Mouse (Mus musculus) embryonic facial prominence, embryonic 13.5 days (tissue): ENCODE measurements around the gene Gm5622. TPM values are rescaled to one million over a fixed set of nuclear protein-coding genes. Genes with fewer than 3 reads are reported as not detected.
"Not testable (repeated sequence)": the region's sequence is repeated elsewhere in the genome, so short reads cannot be mapped to it uniquely, and the experiment has no call there.

Experiments used
- ATAC-seq: fragments of 200-750 bp; cut with Nextera tagmentation; 2 replicates; pipeline ENCODE4 v1.8.0; 2017; ENCODE audit warnings: low read depth; ENCODE audit not compliant: insufficient number of reproducible peaks, insufficient read depth, low FRiP score, low TSS enrichment
- H3K27ac ChIP-seq: fragments of 300-500 bp; sonication (generic); 2 replicates; pipeline ENCODE4 v1.5.1; 2015; ENCODE audit warnings: moderate library complexity, mild to moderate bottlenecking, inconsistent platforms
- H3K27me3 ChIP-seq: fragments of 300-500 bp; sonication (generic); 2 replicates; pipeline ENCODE4 v1.6.1; 2015; ENCODE audit warnings: mild to moderate bottlenecking, inconsistent platforms
- H3K36me3 ChIP-seq: fragments of 300-500 bp; sonication (generic); 2 replicates; pipeline ENCODE4 v1.6.1; 2015; ENCODE audit warnings: mild to moderate bottlenecking, inconsistent platforms
- H3K4me1 ChIP-seq: fragments of 300-500 bp; sonication (generic); 2 replicates; pipeline ENCODE4 v1.6.1; 2015; ENCODE audit warnings: inconsistent platforms
- H3K4me2 ChIP-seq: fragments of 300-500 bp; sonication (generic); 2 replicates; pipeline ENCODE4 v1.6.1; 2015; ENCODE audit warnings: moderate library complexity, mild to moderate bottlenecking, inconsistent platforms
- H3K4me3 ChIP-seq: fragments of 300-500 bp; sonication (generic); 2 replicates; pipeline ENCODE4 v1.5.1; 2015; ENCODE audit warnings: mild to moderate bottlenecking, inconsistent platforms
- H3K9ac ChIP-seq: fragments of 300-500 bp; sonication (generic); 2 replicates; pipeline ENCODE4 v1.6.1; 2015; ENCODE audit warnings: mild to moderate bottlenecking, inconsistent platforms
- H3K9me3 ChIP-seq: fragments of 300-500 bp; sonication (generic); 2 replicates; pipeline ENCODE4 v1.6.1; 2016; ENCODE audit warnings: inconsistent platforms
- WGBS: fragments of 180-500 bp; shearing (Covaris S2); methylation state at CpG from one replicate; pipeline ENCODE4 v1.1.7; 2015; ENCODE audit warnings: mixed read lengths; 5-methylcytosine and 5-hydroxymethylcytosine counted together
- polyA plus RNA-seq: library from polyadenylated mRNA; unstranded; fragments of >200 nt; fragmentation: Nextera tagmentation; extraction: Ambion mirVana; gene quantifications from 2 replicates; pipeline ENCODE4 v1.2.1, GENCODE M21; 2015

Gm5622 gene
- polyA plus RNA-seq = not detected in 2 replicates

DNA sequence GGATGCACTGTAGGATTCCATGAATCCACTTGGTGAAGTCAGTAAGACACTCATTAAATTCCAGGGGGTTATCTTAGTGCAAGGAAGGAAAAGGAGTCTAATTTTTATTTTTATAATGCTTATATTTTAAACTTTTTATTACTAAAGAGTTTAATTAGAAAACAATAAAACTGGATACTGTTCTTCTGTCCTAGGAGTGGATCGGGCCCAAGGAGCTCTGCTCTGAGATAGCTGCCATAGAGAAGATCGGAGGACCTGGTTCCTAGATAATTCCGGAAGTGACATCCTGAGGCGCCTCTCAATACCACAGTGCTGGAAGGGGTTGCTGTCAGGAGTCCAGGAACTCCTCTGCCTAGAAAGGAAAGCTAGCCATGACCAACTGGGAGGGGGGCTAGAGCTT lies at the start of gene Gm5622:
Gm5622 (plus strand) TSS at position 301 of the 400 bp plus-strand sequence.
- Histone ChIP-seq H3K4me3 (no peak within 1 kb of the TSS), H3K27ac (no peak within 1 kb of the TSS), H3K9me3 (no peaks in the 10 kb centered on the region), H3K36me3 (no peaks in the 10 kb centered on the region), H3K4me1 (no peaks in the 10 kb centered on the region), H3K27me3 (no peaks in the 10 kb centered on the region), H3K4me2 (no peak within 1 kb of the TSS), H3K9ac (no peak within 1 kb of the TSS)
- no peak for ATAC-seq
- WGBS = 94% methylated on average over 4 of the region's 4 CpGs

DNA sequence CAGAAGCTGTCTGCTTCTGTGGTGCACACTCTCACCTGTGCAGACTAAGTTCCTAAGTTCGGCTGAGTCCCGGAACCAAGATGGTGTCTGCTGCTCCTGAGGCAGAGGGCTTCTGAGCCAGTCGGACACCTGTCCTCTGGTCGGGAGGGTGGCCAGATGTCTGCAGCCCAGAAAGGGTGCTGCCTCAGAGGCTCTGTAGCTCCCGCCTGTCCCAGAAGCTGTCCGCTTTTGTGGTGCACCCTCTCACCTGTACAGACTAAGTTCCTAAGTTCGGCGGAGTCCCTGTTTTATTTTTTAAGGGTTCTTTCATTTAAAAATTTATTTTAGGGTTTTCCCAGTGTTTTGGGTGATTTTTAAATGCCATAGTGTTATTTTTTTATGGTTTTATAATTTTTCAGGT lies 45.2 kb upstream of the Gm5622 start:
- Histone ChIP-seq H3K27ac (no peak overlapping the region), H3K4me2 (no peak overlapping the region), H3K36me3 (no peaks in the 10 kb centered on the region), H3K27me3 (no peaks in the 10 kb centered on the region), H3K9ac (no peak overlapping the region), H3K9me3 (no peaks in the 10 kb centered on the region), H3K4me3 (no peak overlapping the region), H3K4me1 (no peaks in the 10 kb centered on the region)
- WGBS = 94% methylated on average over 8 of the region's 8 CpGs
- no peak for ATAC-seq

DNA sequence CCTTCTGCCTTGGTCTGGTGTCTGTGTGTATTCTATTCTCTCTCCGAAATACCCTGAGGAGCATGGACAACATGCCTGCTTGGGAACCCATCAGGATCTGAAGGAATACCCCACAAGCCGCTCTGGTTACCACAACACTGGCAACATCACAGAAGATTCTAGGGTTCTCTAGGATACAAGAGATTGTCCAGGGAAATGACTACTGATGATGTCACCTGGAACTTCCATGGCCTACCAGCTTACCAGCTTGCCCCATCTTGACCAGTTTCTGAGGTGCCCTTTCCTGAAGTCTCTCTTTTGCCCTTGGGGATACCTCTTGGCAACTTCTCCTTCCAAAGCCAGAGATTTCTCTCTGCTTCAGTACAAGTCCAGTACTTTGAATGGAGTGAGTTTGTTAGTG lies 21.4 kb downstream of the Gm5622 start, which contains the start of gene Gm17175:
Gm17175 (minus strand) TSS at position 101 of the 400 bp plus-strand sequence.
- not testable (repeated sequence) for H3K9ac ChIP-seq, ATAC-seq, H3K4me3 ChIP-seq, H3K9me3 ChIP-seq, H3K4me1 ChIP-seq, H3K4me2 ChIP-seq, H3K27me3 ChIP-seq, H3K27ac ChIP-seq, H3K36me3 ChIP-seq
- WGBS = 92% methylated on average over 2 of the region's 2 CpGs

DNA sequence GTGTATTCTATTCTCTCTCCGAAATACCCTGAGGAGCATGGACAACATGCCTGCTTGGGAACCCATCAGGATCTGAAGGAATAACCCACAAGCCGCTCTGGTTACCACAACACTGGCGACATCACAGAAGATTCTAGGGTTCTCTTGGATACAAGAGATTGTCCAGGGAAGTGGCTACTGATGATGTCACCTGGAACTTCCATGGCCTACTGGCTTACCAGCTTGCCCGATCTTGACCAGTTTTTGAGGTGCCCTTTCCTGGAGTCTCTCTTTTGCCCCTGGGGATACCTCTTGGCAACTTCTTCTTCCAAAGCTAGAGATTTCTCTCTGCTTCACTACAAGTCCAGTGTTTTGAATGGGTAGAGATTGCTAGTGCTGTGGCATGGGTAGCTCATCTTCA lies 39.4 kb downstream of the Gm5622 start, which contains the start of gene Gm17174:
Gm17174 (minus strand) TSS at position 101 of the 400 bp plus-strand sequence.
- not testable (repeated sequence) for H3K27ac ChIP-seq, H3K9me3 ChIP-seq, H3K4me1 ChIP-seq, H3K27me3 ChIP-seq, H3K4me2 ChIP-seq, H3K9ac ChIP-seq, H3K36me3 ChIP-seq, ATAC-seq, H3K4me3 ChIP-seq
- 87% methylated on average over 4 of the region's 4 CpGs for WGBS

DNA sequence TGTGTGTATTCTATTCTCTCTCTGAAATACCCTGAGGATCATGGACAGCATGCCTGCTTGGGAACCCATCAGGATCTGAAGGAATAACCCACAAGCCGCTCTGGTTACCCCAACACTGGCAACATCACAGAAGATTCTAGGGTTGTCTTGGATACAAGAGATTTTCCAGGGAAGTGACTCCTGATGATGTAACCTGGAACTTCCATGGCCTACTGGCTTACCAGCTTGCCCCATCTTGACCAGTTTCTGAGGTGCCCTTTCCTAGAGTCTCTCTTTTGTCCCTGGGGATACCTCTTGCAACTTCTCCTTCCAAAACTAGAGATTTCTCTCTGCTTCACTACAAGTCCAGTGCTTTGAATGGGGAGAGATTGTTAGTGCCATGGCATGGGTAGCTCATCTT lies 58.6 kb downstream of the Gm5622 start, which contains the start of gene Gm17078:
Gm17078 (minus strand) TSS at position 101 of the 400 bp plus-strand sequence.
- no peak for ATAC-seq
- no peak within 1 kb of the TSS for H3K27ac ChIP-seq
- no peak within 1 kb of the TSS for H3K9ac ChIP-seq

GRCm38 (mm10) chr14:51632426-51632825 lies 79.8 kb downstream of the Gm5622 start:
- H3K27ac ChIP-seq, H3K4me2 ChIP-seq, ATAC-seq, H3K4me3 ChIP-seq, H3K36me3 ChIP-seq, H3K9ac ChIP-seq, H3K27me3 ChIP-seq, H3K4me1 ChIP-seq, H3K9me3 ChIP-seq: not testable (repeated sequence)
- 88% methylated on average over 1 of the region's 1 CpGs for WGBS

More for the DNA sequence above, 58.6 kb downstream of the Gm5622 start, which contains the start of gene Gm17078:
- Histone ChIP-seq H3K9me3 (no peaks in the 10 kb centered on the region), H3K4me2 (no peak within 1 kb of the TSS), H3K36me3 (no peaks in the 10 kb centered on the region), H3K4me1 (no peaks in the 10 kb centered on the region), H3K27me3 (no peaks in the 10 kb centered on the region), H3K4me3 (no peak within 1 kb of the TSS)
- 84% methylated on average over 1 of the region's 1 CpGs for whole genome bisulfite sequencing

DNA sequence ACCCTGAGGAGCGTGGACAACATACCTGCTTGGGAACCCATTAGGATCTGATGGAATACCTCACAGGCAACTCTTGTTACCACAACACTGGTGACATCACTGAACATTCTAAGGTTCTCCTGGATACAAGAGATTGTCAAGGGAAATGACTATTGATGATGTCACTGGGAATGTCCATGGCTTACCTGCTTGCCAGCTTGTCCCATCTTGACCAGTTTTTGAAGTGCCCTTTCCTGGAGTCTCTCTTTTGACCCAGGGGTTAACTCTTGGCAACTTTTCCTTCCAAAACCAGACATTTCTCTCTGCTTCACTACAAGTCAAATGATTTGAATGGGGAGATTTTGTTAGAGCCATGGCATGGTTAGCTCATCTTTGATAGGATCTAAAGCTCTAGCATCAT lies 83.0 kb downstream of the Gm5622 start, which contains the start of gene Gm4181:
Gm4181 (minus strand) TSS at position 101 of the 400 bp plus-strand sequence.
- H3K4me1 ChIP-seq, ATAC-seq, H3K9me3 ChIP-seq, H3K27me3 ChIP-seq, H3K9ac ChIP-seq, H3K4me3 ChIP-seq, H3K4me2 ChIP-seq, H3K27ac ChIP-seq, H3K36me3 ChIP-seq: not testable (repeated sequence)
- WGBS = 63% methylated on average over 1 of the region's 1 CpGs

- H3K9me3 ChIP-seq = no peaks in the 10 kb centered on the region
- no peak overlapping the region for H3K4me3 ChIP-seq
- no peak for ATAC-seq
- no peaks in the 10 kb centered on the region for H3K36me3 ChIP-seq
- no peaks in the 10 kb centered on the region for H3K27me3 ChIP-seq
- no peak overlapping the region for H3K4me2 ChIP-seq
- no peak overlapping the region for H3K27ac ChIP-seq
- H3K4me1 ChIP-seq = no peaks in the 10 kb centered on the region
- H3K9ac ChIP-seq = no peak overlapping the region
- WGBS = 84% methylated on average over 5 of the region's 5 CpGs
Observed at GRCm38 (mm10) chr14:51677269-51677668, 124.7 kb downstream of the Gm5622 start.

DNA sequence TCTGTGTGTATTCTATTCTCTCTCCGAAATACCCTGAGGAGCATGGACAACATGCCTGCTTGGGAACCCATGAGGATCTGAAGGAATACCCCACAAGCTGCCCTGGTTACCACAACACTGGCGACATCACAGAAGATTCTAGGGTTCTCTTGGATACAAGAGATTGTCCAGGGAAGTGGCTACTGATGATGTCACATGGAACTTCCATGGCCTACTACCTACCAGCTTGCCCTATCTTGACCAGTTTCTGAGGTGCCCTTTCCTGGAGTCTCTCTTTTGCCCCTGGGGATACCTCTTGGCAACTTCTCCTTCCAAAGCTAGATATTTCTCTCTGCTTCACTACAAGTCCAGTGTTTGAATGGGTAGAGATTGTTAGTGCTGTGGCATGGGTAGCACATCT lies 142.8 kb downstream of the Gm5622 start, which contains the start of gene Gm17079:
Gm17079 (minus strand) TSS at position 101 of the 400 bp plus-strand sequence.
- not testable (repeated sequence) for H3K9ac ChIP-seq, H3K4me2 ChIP-seq, H3K4me3 ChIP-seq, H3K36me3 ChIP-seq, H3K27me3 ChIP-seq, H3K27ac ChIP-seq, H3K4me1 ChIP-seq, ATAC-seq, H3K9me3 ChIP-seq
- WGBS = 95% methylated on average over 2 of the region's 2 CpGs

Other genes starting within 250 kb of the Gm5622 start
- not detected in 2 replicates for gene Gm7247, start 191.0 kb upstream of the Gm5622 start, polyA plus RNA-seq
- not detected in 2 replicates for gene Vmn2r88, start 142.0 kb upstream of the Gm5622 start, polyA plus RNA-seq
- gene Vmn2r89, start 100.9 kb upstream of the Gm5622 start, polyA plus RNA-seq = not detected in 2 replicates
- not detected in 2 replicates for gene Gm17175, start 21.3 kb downstream of the Gm5622 start, polyA plus RNA-seq
- not detected in 2 replicates for gene Gm17174, start 39.3 kb downstream of the Gm5622 start, polyA plus RNA-seq
- gene Gm17078, start 58.5 kb downstream of the Gm5622 start, polyA plus RNA-seq = not detected in 2 replicates
- gene Gm4181, start 82.9 kb downstream of the Gm5622 start, polyA plus RNA-seq = not detected in 2 replicates
- gene Gm17079, start 142.7 kb downstream of the Gm5622 start, polyA plus RNA-seq = not detected in 2 replicates
- gene Gm5800, start 164.4 kb downstream of the Gm5622 start, polyA plus RNA-seq = not detected in 2 replicates
- not detected in 2 replicates for gene Ang4, start 220.8 kb downstream of the Gm5622 start, polyA plus RNA-seq
- gene AY358078, start 247.3 kb downstream of the Gm5622 start, polyA plus RNA-seq = not detected in 2 replicates